Mouse (Mus musculus): ENCODE data around the gene Kpna7. TPM values are rescaled to one million over a fixed set of nuclear protein-coding genes. Genes with fewer than 3 reads are reported as not detected.

Kpna7 gene
- polyA plus RNA-seq, 1 experiment: not detected

GRCm38 (mm10) chr5:145120921-145121320 is 37.1 kb upstream of the Kpna7 start:
- Histone ChIP-seq H3K4me1 (ENCODE audit: control insufficient read depth, insufficient read depth, low read length) (no peaks in the 10 kb centered on the region), H3K27ac (ENCODE audit: insufficient read depth, low read length) (no peak overlapping the region), H3K4me3 (replicated peaks; ENCODE audit: insufficient read depth, low read depth, low read length) (no peak overlapping the region), H3K27me3 (ENCODE audit: control insufficient read depth, insufficient read depth, low read length) (no peaks in the 10 kb centered on the region)
- TF ChIP-seq POLR2A (IDR thresholded peaks at IDR 0.05; ENCODE audit: borderline replicate concordance, insufficient read depth, low read length) (no peak), CTCF (IDR thresholded peaks at IDR 0.05; ENCODE audit: borderline replicate concordance, insufficient read depth, low read depth, low read length) (no peak)
- 68% methylated on average over 7 of the region's 7 CpGs for WGBS
- no peak for DNase-seq

GRCm38 (mm10) chr5:145119385-145119784 is 35.6 kb upstream of the Kpna7 start:
- Histone ChIP-seq H3K27ac (ENCODE audit: insufficient read depth, low read length) (no peak overlapping the region), H3K4me1 (ENCODE audit: control insufficient read depth, insufficient read depth, low read length) (no peaks in the 10 kb centered on the region), H3K27me3 (ENCODE audit: control insufficient read depth, insufficient read depth, low read length) (no peaks in the 10 kb centered on the region), H3K4me3 (replicated peaks; ENCODE audit: insufficient read depth, low read depth, low read length) (no peak overlapping the region)
- no peak for DNase-seq
- 88% methylated on average over 2 of the region's 2 CpGs for WGBS
- TF ChIP-seq CTCF (IDR thresholded peaks at IDR 0.05; ENCODE audit: borderline replicate concordance, insufficient read depth, low read depth, low read length) (0 out of 2 replicates have a peak, but pooled peaks have one; percentile 19), POLR2A (IDR thresholded peaks at IDR 0.05; ENCODE audit: borderline replicate concordance, insufficient read depth, low read length) (no peak)

GRCm38 (mm10) chr5:145118461-145118860 is 34.6 kb upstream of the Kpna7 start:
- H3K27ac ChIP-seq (ENCODE audit: insufficient read depth, low read length): no peak overlapping the region
- H3K4me1 ChIP-seq (ENCODE audit: control insufficient read depth, insufficient read depth, low read length): no peaks in the 10 kb centered on the region
- no peak overlapping the region for H3K4me3 ChIP-seq (replicated peaks; ENCODE audit: insufficient read depth, low read depth, low read length)
- no peak for DNase-seq
- 86% methylated on average over 5 of the region's 5 CpGs for WGBS
- H3K27me3 ChIP-seq (ENCODE audit: control insufficient read depth, insufficient read depth, low read length): no peaks in the 10 kb centered on the region
- TF ChIP-seq CTCF (IDR thresholded peaks at IDR 0.05; ENCODE audit: borderline replicate concordance, insufficient read depth, low read depth, low read length): no peak
- no peak for TF ChIP-seq POLR2A (IDR thresholded peaks at IDR 0.05; ENCODE audit: borderline replicate concordance, insufficient read depth, low read length)

- TF ChIP-seq POLR2A (IDR thresholded peaks at IDR 0.05; ENCODE audit: borderline replicate concordance, insufficient read depth, low read length) (no peak), CTCF (IDR thresholded peaks at IDR 0.05; ENCODE audit: borderline replicate concordance, insufficient read depth, low read depth, low read length) (no peak)
- no peaks in the 10 kb centered on the region for H3K4me1 ChIP-seq (ENCODE audit: control insufficient read depth, insufficient read depth, low read length)
- DNase-seq: no peak
- H3K27me3 ChIP-seq (ENCODE audit: control insufficient read depth, insufficient read depth, low read length): no peaks in the 10 kb centered on the region
- no peak overlapping the region for H3K27ac ChIP-seq (ENCODE audit: insufficient read depth, low read length)
- H3K4me3 ChIP-seq (replicated peaks; ENCODE audit: insufficient read depth, low read depth, low read length): no peak overlapping the region
- 53% methylated on average over 6 of the region's 6 CpGs for WGBS
Measured at GRCm38 (mm10) chr5:145118005-145118404, 34.2 kb upstream of the Kpna7 start.

- 29% methylated on average over 10 of the region's 10 CpGs for WGBS
- TF ChIP-seq CTCF (IDR thresholded peaks at IDR 0.05; ENCODE audit: borderline replicate concordance, insufficient read depth, low read depth, low read length): no peak
- no peak for TF ChIP-seq POLR2A (IDR thresholded peaks at IDR 0.05; ENCODE audit: borderline replicate concordance, insufficient read depth, low read length)
- Histone ChIP-seq H3K4me1 (ENCODE audit: control insufficient read depth, insufficient read depth, low read length) (no peaks in the 10 kb centered on the region), H3K27ac (ENCODE audit: insufficient read depth, low read length) (0 out of 2 replicates have a peak overlapping the region, but pooled peaks have one; percentile 56), H3K4me3 (replicated peaks; ENCODE audit: insufficient read depth, low read depth, low read length) (no peak overlapping the region), H3K27me3 (ENCODE audit: control insufficient read depth, insufficient read depth, low read length) (no peaks in the 10 kb centered on the region)
- peak in 1 of 2 experiments; percentile 40 for DNase-seq
Measured at GRCm38 (mm10) chr5:145116916-145117315, 33.1 kb upstream of the Kpna7 start.

GRCm38 (mm10) chr5:145116316-145116715 is 32.5 kb upstream of the Kpna7 start:
- Histone ChIP-seq H3K27ac (ENCODE audit: insufficient read depth, low read length) (no peak overlapping the region), H3K4me1 (ENCODE audit: control insufficient read depth, insufficient read depth, low read length) (no peaks in the 10 kb centered on the region), H3K4me3 (replicated peaks; ENCODE audit: insufficient read depth, low read depth, low read length) (no peak overlapping the region), H3K27me3 (ENCODE audit: control insufficient read depth, insufficient read depth, low read length) (no peaks in the 10 kb centered on the region)
- DNase-seq: no peak
- WGBS: 33% methylated on average over 4 of the region's 4 CpGs
- no peak for TF ChIP-seq CTCF (IDR thresholded peaks at IDR 0.05; ENCODE audit: borderline replicate concordance, insufficient read depth, low read depth, low read length)
- TF ChIP-seq POLR2A (IDR thresholded peaks at IDR 0.05; ENCODE audit: borderline replicate concordance, insufficient read depth, low read length): no peak

GRCm38 (mm10) chr5:145115736-145116135 is 31.9 kb upstream of the Kpna7 start:
- Histone ChIP-seq H3K27ac (ENCODE audit: insufficient read depth, low read length) (no peak overlapping the region), H3K4me1 (ENCODE audit: control insufficient read depth, insufficient read depth, low read length) (no peaks in the 10 kb centered on the region), H3K4me3 (replicated peaks; ENCODE audit: insufficient read depth, low read depth, low read length) (no peak overlapping the region), H3K27me3 (ENCODE audit: control insufficient read depth, insufficient read depth, low read length) (no peaks in the 10 kb centered on the region)
- WGBS: 95% methylated on average over 5 of the region's 5 CpGs
- TF ChIP-seq CTCF (IDR thresholded peaks at IDR 0.05; ENCODE audit: borderline replicate concordance, insufficient read depth, low read depth, low read length) (no peak), POLR2A (IDR thresholded peaks at IDR 0.05; ENCODE audit: borderline replicate concordance, insufficient read depth, low read length) (no peak)
- no peak for DNase-seq

GRCm38 (mm10) chr5:145114606-145115473 is 31.0 kb upstream of the Kpna7 start:
- Histone ChIP-seq H3K27ac (ENCODE audit: insufficient read depth, low read length) (no peak overlapping the region), H3K4me1 (ENCODE audit: control insufficient read depth, insufficient read depth, low read length) (no peaks in the 10 kb centered on the region), H3K4me3 (replicated peaks; ENCODE audit: insufficient read depth, low read depth, low read length) (peak overlapping the region; percentile 24), H3K27me3 (ENCODE audit: control insufficient read depth, insufficient read depth, low read length) (no peaks in the 10 kb centered on the region)
- peak in 1 of 2 experiments; percentile 30 for DNase-seq
- TF ChIP-seq POLR2A (IDR thresholded peaks at IDR 0.05; ENCODE audit: borderline replicate concordance, insufficient read depth, low read length): no peak
- no peak for TF ChIP-seq CTCF (IDR thresholded peaks at IDR 0.05; ENCODE audit: borderline replicate concordance, insufficient read depth, low read depth, low read length)
- WGBS: 16% methylated on average over 35 of the region's 40 CpGs
